Mouse (Mus musculus): ENCODE results near the gene Sec23a. TPM values are rescaled to one million over a fixed set of nuclear protein-coding genes. Genes with fewer than 3 reads are reported as not detected.

Gene Sec23a
- polyA plus RNA-seq, 1 experiment from 2014 or later, result 105 TPM

GRCm38 (mm10) chr12:58919516-58919915 lies 92.3 kb downstream of the Sec23a start:
- Histone ChIP-seq H3K27ac (ENCODE audit: low read depth, low read length) (no peak overlapping the region), H3K36me3 (ENCODE audit: control insufficient read depth, insufficient read depth, low read length) (no peaks in the 10 kb centered on the region), H3K4me1 (ENCODE audit: control insufficient read depth, insufficient read depth, low read length) (no peaks in the 10 kb centered on the region), H3K4me2 (ENCODE audit: low read depth) (no peak overlapping the region), H3K9me3 (ENCODE audit: control insufficient read depth, low read length) (no peaks in the 10 kb centered on the region), H3K27me3 (ENCODE audit: control insufficient read depth, insufficient read depth, low read length) (no peaks in the 10 kb centered on the region), H3K9ac (ENCODE audit: low read length) (no peak overlapping the region), H3K4me3 (ENCODE audit: low read depth, low read length) (no peak overlapping the region)
- DNase-seq (ENCODE audit: low spot score) (no peak), ATAC-seq (ENCODE audit: insufficient read depth, low FRiP score, low TSS enrichment) (no peak)
- 72% methylated on average over 3 of the region's 3 CpGs for WGBS

- WGBS, result 89% methylated on average over 4 of the region's 4 CpGs
- Histone ChIP-seq H3K4me3 (ENCODE audit: low read depth, low read length) (no peak overlapping the region), H3K4me1 (ENCODE audit: control insufficient read depth, insufficient read depth, low read length) (no peaks in the 10 kb centered on the region), H3K4me2 (ENCODE audit: low read depth) (no peak overlapping the region), H3K9ac (ENCODE audit: low read length) (no peak overlapping the region), H3K27ac (ENCODE audit: low read depth, low read length) (no peak overlapping the region), H3K9me3 (ENCODE audit: control insufficient read depth, low read length) (no peaks in the 10 kb centered on the region), H3K27me3 (ENCODE audit: control insufficient read depth, insufficient read depth, low read length) (no peaks in the 10 kb centered on the region), H3K36me3 (ENCODE audit: control insufficient read depth, insufficient read depth, low read length) (no peaks in the 10 kb centered on the region)
- DNase-seq (ENCODE audit: low spot score) (no peak), ATAC-seq (ENCODE audit: insufficient read depth, low FRiP score, low TSS enrichment) (no peak)
Observed at GRCm38 (mm10) chr12:58909826-58910225, 102.0 kb downstream of the Sec23a start.

Other genes starting within 250 kb of the Sec23a start
- gene Gemin2, start 1.4 kb upstream of the Sec23a start, polyA plus RNA-seq (2014; fragmentation: Nextera tagmentation; extraction: Ambion mirVana), result 21.8 and 26.2 TPM in 2 replicates
- 73.2 and 74.9 TPM in 2 replicates for gene Trappc6b, start 49.5 kb upstream of the Sec23a start, polyA plus RNA-seq (2014; fragmentation: Nextera tagmentation; extraction: Ambion mirVana)
- 96.0 and 101 TPM in 2 replicates for gene Pnn, start 54.9 kb upstream of the Sec23a start, polyA plus RNA-seq (2014; fragmentation: Nextera tagmentation; extraction: Ambion mirVana)
- gene Mia2, start 83.8 kb upstream of the Sec23a start, polyA plus RNA-seq (2014; fragmentation: Nextera tagmentation; extraction: Ambion mirVana), result 55.1 and 58.1 TPM in 2 replicates
- 9.8 and 10.5 TPM in 2 replicates for gene Fbxo33, start 207.7 kb upstream of the Sec23a start, polyA plus RNA-seq (2014; fragmentation: Nextera tagmentation; extraction: Ambion mirVana)

Data from neural tube, embryonic 11.5 days (tissue).